Mouse (Mus musculus) spleen, adult 2 months (tissue): ENCODE data around the gene Adamts4.

Source experiments
- CTCF ChIP-seq: fragments of 200-500 bp; IDR thresholded peaks from 2 replicates; pipeline ENCODE4 v1.5.1; 2011; ENCODE audit warnings: mild to moderate bottlenecking, inconsistent platforms; ENCODE audit not compliant: insufficient read depth, insufficient read length, insufficient replicate concordance; ENCODE audit errors: extremely low read depth
- POLR2A ChIP-seq: fragments of 200-500 bp; IDR thresholded peaks from 2 replicates; pipeline ENCODE4 v1.6.1; 2011; ENCODE audit warnings: low read depth, low read length, inconsistent platforms

- no peak for TF ChIP-seq CTCF
- TF ChIP-seq POLR2A: no peak
These were observed 13.6 kb downstream of the Adamts4 start for GRCm38 (mm10) chr1:171263666-171264461.
